Mouse (Mus musculus) stomach, adult 2 months (tissue): Measurements from ENCODE around the gene Man1a. TPM values are rescaled to one million over a fixed set of nuclear protein-coding genes. Genes with fewer than 3 reads are reported as not detected.

Experiments used
- polyA plus RNA-seq: library from polyadenylated mRNA; depleted of rRNA; stranded (reverse); fragments of >200 nt; gene quantifications from 2 replicates; pipeline ENCODE4 v1.2.3, GENCODE M21; 2012; rRNA removed

The Man1a gene
- polyA plus RNA-seq = 11.2 and 23.9 TPM in 2 replicates

GRCm38 (mm10) chr10:54076420-54076819 is at the start of gene Man1a:
Gene Man1a (minus strand): TSS chr10:54076609.

